Mouse (Mus musculus) liver, embryonic 14.5 days (tissue): Measurements from ENCODE around the gene Aspscr1. TPM values are rescaled to one million over a fixed set of nuclear protein-coding genes. Genes with fewer than 3 reads are reported as not detected.
A peak's percentile ranks its signal among the peaks of the same experiment; 100 is the strongest.

Experiments used
- ATAC-seq: fragments of 200-750 bp; cut with Nextera tagmentation; 2 replicates; pipeline ENCODE4 v1.8.0; 2017; ENCODE audit warnings: moderate number of reproducible peaks, mild to moderate bottlenecking, moderate library complexity; ENCODE audit not compliant: insufficient read depth
- DNase-seq, 3 experiments: peaks; one replicate each; pipeline ENCODE4 v3.0.0-alpha.2; 2012 to 2013; ENCODE audit warnings: low read depth in 3 of 3, low spot score in 3 of 3
- H3K27ac ChIP-seq: fragments of 300-500 bp; sonication (generic); 2 replicates; pipeline ENCODE4 v1.5.1; 2014; ENCODE audit warnings: moderate library complexity, mild to moderate bottlenecking, control low read depth, inconsistent platforms
- H3K27me3 ChIP-seq: fragments of 300-500 bp; sonication (generic); 2 replicates; pipeline ENCODE4 v1.6.1; 2014; ENCODE audit warnings: mild to moderate bottlenecking, low read length, moderate library complexity; ENCODE audit not compliant: control insufficient read depth, insufficient read depth
- H3K36me3 ChIP-seq: fragments of 300-500 bp; sonication (generic); replicated peaks from 2 replicates; pipeline ENCODE4 v1.6.1; 2014; ENCODE audit warnings: low read depth; ENCODE audit not compliant: control insufficient read depth, insufficient read depth
- H3K4me1 ChIP-seq, 2 experiments: fragments of 200-500 bp in 1 of 2; fragments of 300-500 bp in 1 of 2; sonication (generic) in 1 of 2; replicated peaks; 2 replicates each; pipeline ENCODE4 v1.6.1; 2012 to 2014; ENCODE audit warnings: antibody characterized with exemption in 1 of 2, inconsistent platforms in 1 of 2, low read length in 1 of 2; ENCODE audit not compliant: control insufficient read depth in 2 of 2, insufficient read depth in 2 of 2
- H3K4me2 ChIP-seq: fragments of 300-500 bp; sonication (generic); 2 replicates; pipeline ENCODE4 v1.6.1; 2014; ENCODE audit warnings: low read depth, mild to moderate bottlenecking, control low read depth, moderate library complexity
- H3K4me3 ChIP-seq, 2 experiments: fragments of 200-500 bp in 1 of 2; fragments of 300-500 bp in 1 of 2; sonication (generic) in 1 of 2; 2 replicates each; pipeline ENCODE4 v1.5.1; 2012 to 2014; ENCODE audit warnings: low read depth in 2 of 2, low read length in 2 of 2, mild to moderate bottlenecking in 2 of 2, control low read depth in 1 of 2, inconsistent platforms in 1 of 2, moderate library complexity in 1 of 2; ENCODE audit not compliant: insufficient read depth in 1 of 2
- H3K9ac ChIP-seq: fragments of 300-500 bp; sonication (generic); replicated peaks from 2 replicates; pipeline ENCODE4 v1.6.1; 2014; ENCODE audit warnings: mild to moderate bottlenecking, control low read depth, moderate library complexity
- H3K9me3 ChIP-seq: fragments of 300-500 bp; sonication (generic); 2 replicates; pipeline ENCODE4 v1.6.1; 2016; ENCODE audit warnings: low read length, mixed read lengths; ENCODE audit not compliant: control insufficient read depth
- CTCF ChIP-seq: IDR thresholded peaks from 2 replicates; pipeline ENCODE4 v1.5.1; 2016; ENCODE audit warnings: antibody characterized with exemption, low read depth, control low read depth
- EP300 ChIP-seq: IDR thresholded peaks from 2 replicates; pipeline ENCODE4 v1.6.1; 2016; ENCODE audit warnings: antibody characterized with exemption, low read depth
- WGBS: fragments of 180-500 bp; shearing (Covaris S2); extraction: QIAGEN DNeasy Blood & Tissue Kit; methylation state at CpG from one replicate; pipeline ENCODE4 v1.1.7; 2014; ENCODE audit not compliant: insufficient replicate concordance; 5-methylcytosine and 5-hydroxymethylcytosine counted together
- polyA plus RNA-seq, 2 experiments: library from polyadenylated mRNA; depleted of rRNA in 1 of 2; stranded (reverse) in 1 of 2; unstranded in 1 of 2; fragments of >200 nt; fragmentation: Nextera tagmentation in 1 of 2; extraction: Ambion mirVana in 1 of 2; gene quantifications; 2 replicates each; pipeline versions ENCODE4 v1.2.1 to v1.2.3; 2012 to 2014

Gene Aspscr1
- polyA plus RNA-seq, 2 experiments, result 16.9 to 34.6 TPM

GRCm38 (mm10) chr11:120632559-120633519 lies 39.9 kb upstream of the Aspscr1 start:
- peak overlapping the region; percentile 64 to 89 for H3K4me3 ChIP-seq
- DNase-seq, result peak in 2 of 3 experiments; percentile 70 to 73
- peak overlapping the region; percentile 75 for H3K4me2 ChIP-seq
- H3K9ac ChIP-seq, result peak overlapping the region; percentile 99
- H3K9me3 ChIP-seq, result no peaks in the 10 kb centered on the region
- peaks cover 9% of the 10 kb centered on the region for H3K36me3 ChIP-seq
- TF ChIP-seq EP300 (no peak), CTCF (no peak)
- H3K4me1 ChIP-seq, result peaks cover 36 to 41% of the 10 kb centered on the region in 2 experiments
- under 1% methylated on average over 109 of the region's 116 CpGs for WGBS
- no peaks in the 10 kb centered on the region for H3K27me3 ChIP-seq
- ATAC-seq, result peak; percentile 79
- peak overlapping the region; percentile 99 for H3K27ac ChIP-seq

- Histone ChIP-seq H3K9me3 (no peaks in the 10 kb centered on the region), H3K4me2 (peak within 1 kb of the TSS; percentile 75), H3K27ac (peak within 1 kb of the TSS; percentile 99), H3K27me3 (no peaks in the 10 kb centered on the region), H3K9ac (peak within 1 kb of the TSS; percentile 99), H3K36me3 (peaks cover 6% of the 10 kb centered on the region), H3K4me1 (peaks cover 33 to 39% of the 10 kb centered on the region in 2 experiments), H3K4me3 (peak within 1 kb of the TSS; percentile 64 to 89)
- DNase-seq (peak; percentile 92 to 93 (median 93)), ATAC-seq (peak; percentile 76)
- WGBS, result 10% methylated on average over 58 of the region's 58 CpGs
- TF ChIP-seq CTCF, result no peak
- TF ChIP-seq EP300, result no peak
Observed at GRCm38 (mm10) chr11:120633520-120634343, 39.0 kb upstream of the Aspscr1 start, which contains the start of gene Mafg. TSS of gene Mafg (minus strand) at chr11:120633600.

DNA sequence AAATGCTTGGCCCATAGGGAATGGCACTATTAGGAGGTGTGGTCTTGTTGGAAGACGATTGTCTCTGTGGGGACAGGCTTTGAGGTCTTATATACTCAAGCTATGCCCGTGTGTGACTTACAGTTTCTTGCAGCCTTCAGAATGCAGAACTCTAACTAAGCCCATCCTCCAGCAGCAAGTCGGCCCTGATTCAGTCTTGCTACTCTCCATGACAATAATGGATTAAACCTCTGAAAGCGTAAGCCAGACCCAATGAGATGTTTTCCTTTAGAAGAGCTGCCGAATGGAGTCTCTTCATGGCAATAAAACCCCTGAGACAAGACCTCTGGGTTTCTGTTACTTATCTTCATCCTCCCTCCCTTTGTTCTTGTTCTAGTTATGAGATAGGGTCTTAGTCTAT lies 38.0 kb upstream of the Aspscr1 start:
- TF ChIP-seq CTCF (no peak), EP300 (no peak)
- Histone ChIP-seq H3K4me1 (peaks cover 24 to 31% of the 10 kb centered on the region in 2 experiments), H3K4me2 (peak overlapping the region; percentile 75), H3K27me3 (no peaks in the 10 kb centered on the region), H3K9me3 (no peaks in the 10 kb centered on the region), H3K9ac (peak overlapping the region; percentile 9), H3K4me3 (no peak overlapping the region; a peak in 1 of 4 replicates), H3K27ac (no peak overlapping the region), H3K36me3 (no peaks in the 10 kb centered on the region)
- ATAC-seq, result no peak
- 77% methylated on average over 5 of the region's 5 CpGs for WGBS
- no peak for DNase-seq

- Histone ChIP-seq H3K9ac (no peak overlapping the region), H3K4me2 (no peak overlapping the region), H3K27me3 (no peaks in the 10 kb centered on the region; the same call in none of the 2 replicates), H3K9me3 (no peaks in the 10 kb centered on the region), H3K36me3 (no peaks in the 10 kb centered on the region), H3K27ac (no peak overlapping the region), H3K4me3 (no peak overlapping the region), H3K4me1 (peaks cover 7 to 8% of the 10 kb centered on the region in 2 experiments)
- DNase-seq (no peak), ATAC-seq (no peak)
- TF ChIP-seq EP300, result no peak
- TF ChIP-seq CTCF, result no peak
- 57% methylated on average over 9 of the region's 9 CpGs for WGBS
Observed at GRCm38 (mm10) chr11:120641255-120641654, 31.5 kb upstream of the Aspscr1 start.
